Mouse (Mus musculus) retina, postnatal 7 days (tissue): Measurements from ENCODE around the gene Steap3.
A peak's percentile ranks its signal among the peaks of the same experiment; 100 is the strongest.

Experiments
- DNase-seq: peaks from one replicate; pipeline ENCODE4 v3.0.0-alpha.2; 2012; ENCODE audit warnings: low read depth, low spot score

Steap3 gene

GRCm38 (mm10) chr1:120250586-120250985 lies 21.9 kb downstream of the Steap3 start:
- DNase-seq: no peak

GRCm38 (mm10) chr1:120249842-120250241 lies 22.7 kb downstream of the Steap3 start:
- no peak for DNase-seq

- no peak for DNase-seq
Observed at GRCm38 (mm10) chr1:120248156-120248555, 24.3 kb downstream of the Steap3 start.

- peak; percentile 54 for DNase-seq
Observed at GRCm38 (mm10) chr1:120247351-120247750, 25.2 kb downstream of the Steap3 start.

DNA sequence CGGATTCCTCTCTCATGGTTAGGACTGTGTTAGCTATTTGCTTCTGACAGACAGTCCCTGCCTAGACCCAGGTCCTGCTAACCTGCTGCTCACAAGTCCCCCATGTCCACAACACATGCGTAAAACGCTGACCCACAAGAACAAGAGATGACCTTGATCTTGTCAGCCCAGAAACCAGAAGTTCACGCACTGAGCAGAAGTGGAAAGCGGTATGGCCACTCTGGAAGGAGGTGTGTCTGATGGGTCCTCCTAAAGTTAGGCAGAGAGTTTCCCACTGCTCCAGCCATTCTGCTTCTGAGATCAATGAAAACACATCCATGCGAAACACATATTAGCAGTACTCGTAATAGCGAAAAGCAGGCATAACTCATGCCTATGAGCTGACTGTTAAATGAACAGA lies 25.6 kb downstream of the Steap3 start:
- no peak for DNase-seq

- DNase-seq: no peak
Observed at GRCm38 (mm10) chr1:120245661-120246131, 26.8 kb downstream of the Steap3 start.

DNA sequence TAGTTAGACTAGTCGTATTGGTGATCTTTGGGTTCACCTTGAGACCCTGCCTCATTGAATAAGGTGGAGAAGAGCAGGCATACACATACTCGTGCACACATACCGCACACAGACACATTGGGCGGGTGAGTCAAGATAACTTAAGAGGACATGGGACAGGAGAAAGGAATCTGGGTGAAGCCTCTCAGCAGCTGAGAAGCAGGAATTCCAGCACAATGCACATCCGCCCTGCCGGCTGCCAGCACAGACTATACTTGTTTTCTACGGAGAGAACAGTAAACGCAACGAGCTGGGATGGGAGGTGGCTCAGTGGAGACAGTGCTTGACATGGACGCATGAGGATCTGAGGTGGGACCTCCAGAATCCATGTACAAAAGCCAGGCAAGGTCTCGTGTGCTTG lies 27.9 kb downstream of the Steap3 start:
- no peak for DNase-seq

DNA sequence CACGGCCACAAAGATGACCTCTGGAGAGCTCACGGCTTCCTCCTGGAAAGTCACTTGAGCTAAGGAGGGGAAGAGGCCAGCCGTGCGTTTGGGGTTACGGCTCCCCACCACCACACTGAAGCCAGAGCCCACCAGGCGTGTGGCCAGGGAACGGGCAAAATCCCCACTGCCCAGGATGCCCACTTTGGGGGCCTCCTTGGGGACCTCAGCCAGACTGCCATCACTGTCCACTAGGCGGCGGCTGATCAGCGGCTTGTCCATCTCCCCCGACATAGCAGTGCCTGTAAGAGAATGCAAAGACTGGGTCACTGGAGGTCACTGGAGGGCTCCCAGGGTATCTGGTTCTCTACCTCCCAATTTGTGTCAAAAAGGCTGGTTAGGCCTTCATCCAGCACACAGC lies 28.5 kb downstream of the Steap3 start:
- no peak for DNase-seq

DNA sequence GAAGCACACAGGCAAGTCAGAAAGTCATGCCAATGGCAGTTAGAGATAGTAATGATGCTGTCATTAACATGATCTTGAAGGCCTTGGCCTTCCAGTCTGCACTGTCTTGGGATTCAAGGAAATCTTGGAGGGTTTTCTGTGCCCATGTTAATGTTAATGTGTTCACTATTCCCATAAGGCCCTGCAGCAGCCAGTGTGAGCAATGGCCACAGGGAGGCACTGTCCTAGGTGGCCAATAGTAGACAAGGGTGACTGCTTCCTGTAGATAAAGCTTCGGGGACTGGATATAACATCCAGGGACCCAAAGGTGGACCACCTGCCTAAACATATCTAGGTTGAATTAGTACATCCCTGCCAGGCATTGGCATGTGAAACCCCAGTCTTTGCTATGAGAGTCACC lies 35.4 kb downstream of the Steap3 start:
- DNase-seq: no peak

DNA sequence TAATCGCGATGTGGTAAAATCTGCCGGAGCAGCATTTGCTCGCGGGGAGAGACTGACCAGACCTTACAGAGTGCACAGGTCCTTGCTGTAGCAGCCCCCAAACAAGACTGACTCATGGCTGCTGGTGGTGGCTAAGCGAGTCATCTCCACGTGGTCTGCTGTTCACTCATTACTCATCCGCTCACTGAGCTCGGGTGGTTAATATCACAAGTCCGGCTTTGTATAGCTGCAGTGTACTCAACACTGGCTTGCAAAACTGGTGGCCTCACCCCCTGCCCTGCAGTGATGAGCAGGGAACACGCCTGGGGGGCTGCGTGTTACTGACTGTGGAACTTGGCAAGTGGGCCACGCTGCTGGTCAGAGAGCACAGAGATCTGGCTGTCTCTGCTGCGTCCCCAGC lies 36.1 kb downstream of the Steap3 start:
- DNase-seq: no peak

GRCm38 (mm10) chr1:120235631-120236215 lies 36.8 kb downstream of the Steap3 start:
- no peak for DNase-seq

GRCm38 (mm10) chr1:120232170-120232569 lies 40.3 kb downstream of the Steap3 start:
- no peak for DNase-seq

DNA sequence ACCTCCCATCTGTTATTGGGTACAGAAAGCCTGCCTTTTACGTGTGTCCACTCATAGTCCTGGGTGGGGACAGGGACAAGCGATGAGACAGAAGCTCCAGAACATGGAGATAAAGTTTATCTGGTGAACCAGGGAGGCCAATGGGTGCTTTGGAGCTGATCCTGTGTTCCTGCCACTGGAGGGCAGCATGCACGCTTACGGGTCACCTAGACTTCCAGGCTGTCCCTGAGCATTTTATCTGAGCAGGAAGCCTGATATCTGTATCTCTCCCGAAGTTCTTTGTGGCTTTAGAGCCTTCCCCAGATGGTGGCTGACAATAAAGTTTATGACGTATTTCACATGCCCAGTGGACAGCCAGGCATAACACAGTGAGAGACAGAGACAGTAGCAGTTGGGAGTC lies 41.2 kb downstream of the Steap3 start:
- DNase-seq: peak; percentile 6

DNA sequence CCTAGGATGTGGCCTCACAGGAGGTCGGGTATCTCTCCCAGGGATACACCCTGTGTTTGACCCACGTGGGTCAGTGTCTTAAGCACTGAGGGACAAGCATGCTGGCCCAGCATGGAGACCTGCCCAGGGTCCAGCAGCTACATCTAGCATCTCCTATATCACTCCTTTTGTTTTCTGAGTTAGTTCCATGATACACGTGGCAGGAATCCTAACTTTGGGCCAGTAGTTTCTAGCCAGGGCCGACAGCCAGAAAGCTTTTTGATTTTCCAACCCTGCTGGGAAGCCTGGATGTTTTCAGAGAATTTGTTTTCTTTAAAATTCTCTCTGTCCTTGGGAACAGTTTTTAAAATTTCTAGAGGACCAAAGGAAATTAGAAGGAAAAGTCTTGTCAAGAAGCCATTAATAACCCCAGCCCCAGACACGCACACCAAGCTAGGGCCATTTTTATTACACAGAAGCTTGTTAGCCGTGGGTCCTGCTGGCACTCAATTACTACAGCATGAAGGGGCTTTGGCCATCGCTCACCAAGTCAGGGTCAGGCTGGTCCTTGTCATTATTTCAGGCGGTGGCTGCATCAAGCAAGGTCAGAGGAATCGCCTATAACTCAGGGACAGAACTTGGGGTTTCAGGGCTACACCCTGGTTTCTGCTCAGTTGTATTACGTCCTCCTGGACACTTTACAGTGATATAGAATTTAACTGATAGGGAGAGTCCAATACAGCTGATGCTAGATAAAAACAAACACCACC lies 42.6 kb downstream of the Steap3 start:
- DNase-seq: no peak

- DNase-seq: no peak
Observed at GRCm38 (mm10) chr1:120223613-120224012, 48.9 kb downstream of the Steap3 start.

DNA sequence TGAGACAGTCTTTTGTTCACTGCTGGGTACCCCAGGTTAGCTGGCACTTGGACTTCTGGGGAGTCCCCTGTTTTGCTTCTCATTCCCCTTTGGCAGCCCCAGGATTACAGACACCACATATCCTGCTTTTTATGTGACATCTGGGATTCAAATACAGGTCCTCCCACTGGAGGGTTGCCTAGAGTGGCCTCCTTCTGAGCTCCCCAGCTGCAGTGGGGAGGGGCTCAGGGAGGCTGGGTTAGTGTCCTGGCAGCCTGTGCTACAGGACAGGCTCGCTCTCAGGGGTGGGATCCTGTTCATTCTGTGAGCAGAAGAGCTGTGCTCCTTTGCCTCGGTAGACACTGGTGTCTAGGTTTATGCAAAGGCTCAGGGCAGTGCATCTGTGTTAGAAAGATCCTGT lies 51.2 kb downstream of the Steap3 start:
- DNase-seq: no peak

DNA sequence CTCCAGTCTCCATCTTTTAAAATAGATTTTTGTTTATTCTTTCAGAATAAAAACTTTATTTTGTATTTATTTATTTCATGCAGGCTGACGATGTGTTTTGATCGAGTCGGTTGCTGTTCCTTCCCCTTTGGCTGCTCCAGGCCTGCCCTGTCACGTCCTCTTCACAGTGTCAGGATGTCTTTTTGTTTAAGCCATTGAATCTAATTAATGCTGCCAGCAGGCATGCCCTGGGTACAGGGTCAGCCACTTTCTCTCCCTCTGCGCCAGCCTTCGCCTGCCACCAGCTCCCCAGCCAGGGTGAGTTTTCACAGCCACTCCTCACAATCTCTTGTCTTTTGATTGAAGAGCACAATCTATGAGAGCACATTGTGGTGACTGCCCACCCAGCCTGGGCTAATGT lies 51.7 kb downstream of the Steap3 start:
- DNase-seq: no peak

- no peak for DNase-seq
Observed at GRCm38 (mm10) chr1:120208502-120209230, 63.8 kb downstream of the Steap3 start.

DNA sequence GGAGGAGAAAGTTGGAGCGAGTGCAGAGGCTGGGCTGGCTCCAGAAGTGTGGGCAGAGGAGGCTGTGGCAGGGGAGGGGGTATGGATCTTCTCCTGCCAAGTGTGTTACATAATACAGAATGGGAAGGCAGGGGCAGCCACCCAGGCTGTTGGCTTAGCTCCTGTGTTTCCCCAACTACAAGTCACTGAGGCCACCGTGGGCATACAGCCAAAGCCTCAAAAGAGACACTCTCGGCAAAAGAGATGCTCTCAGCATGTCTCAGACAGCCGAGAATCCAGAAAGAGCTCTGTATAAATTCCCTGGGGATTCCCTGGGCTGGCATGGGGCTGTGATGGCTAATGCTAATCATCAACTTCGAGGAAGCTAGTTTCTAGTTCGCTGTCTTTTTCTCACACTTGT lies 64.9 kb downstream of the Steap3 start:
- DNase-seq: no peak

GRCm38 (mm10) chr1:120204834-120205233 lies 67.7 kb downstream of the Steap3 start:
- no peak for DNase-seq

DNA sequence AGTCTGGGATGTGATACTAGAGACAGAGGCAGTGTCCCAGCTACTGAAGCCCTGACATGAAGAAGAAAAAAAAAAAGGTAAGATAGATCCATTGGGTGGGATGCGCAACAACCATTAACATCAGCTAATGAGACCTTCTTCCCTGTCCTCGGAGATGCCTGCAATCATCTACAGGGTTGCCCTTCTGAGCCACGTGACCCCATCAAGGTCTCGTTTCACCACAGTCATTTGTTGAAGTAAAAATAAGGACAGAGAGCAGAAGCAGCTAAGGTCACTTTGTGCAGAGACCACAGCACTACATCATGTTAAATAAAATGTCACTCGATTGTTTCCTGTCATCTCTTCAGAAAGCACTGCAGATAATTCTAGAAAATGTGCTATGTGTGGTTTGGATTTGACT lies 68.7 kb downstream of the Steap3 start:
- DNase-seq: no peak

DNA sequence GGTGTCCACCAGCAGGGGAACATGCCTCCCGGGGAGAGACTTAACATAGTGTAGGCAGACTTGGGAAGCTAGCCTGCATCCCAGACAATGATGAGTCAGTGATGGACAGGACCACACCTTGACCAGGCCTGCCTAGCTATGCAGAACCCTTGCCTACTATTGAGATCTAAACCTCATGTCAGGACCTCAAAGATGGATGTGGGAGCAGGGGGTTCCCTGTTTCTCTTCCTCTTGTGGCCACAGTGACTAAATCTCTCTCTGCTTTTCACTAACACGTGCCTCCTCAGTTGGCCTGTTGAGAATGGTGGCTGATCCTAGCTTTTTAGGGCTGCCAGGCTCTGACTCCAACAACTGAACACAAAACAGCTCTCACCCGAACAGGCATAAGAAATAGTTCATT lies 70.0 kb downstream of the Steap3 start:
- DNase-seq: no peak

GRCm38 (mm10) chr1:120198942-120199341 lies 73.6 kb downstream of the Steap3 start:
- no peak for DNase-seq
